Mouse (Mus musculus) megakaryocyte progenitor cell, adult 5-6 weeks (primary cell): Measurements from ENCODE around the gene Lair1. TPM values are rescaled to one million over a fixed set of nuclear protein-coding genes. Genes with fewer than 3 reads are reported as not detected.
"Not testable (repeated sequence)": the region's sequence is repeated elsewhere in the genome, so short reads cannot be mapped to it uniquely, and the experiment has no call there.

ENCODE experiments used
- ATAC-seq: replicated peaks from 2 replicates; pipeline ENCODE4 v1.8.0; 2016; ENCODE audit warnings: mild to moderate bottlenecking, moderate TSS enrichment, inconsistent platforms; ENCODE audit not compliant: poor library complexity
- total RNA-seq, 2 experiments: library from RNA; stranded (forward) in 1 of 2; stranded (reverse) in 1 of 2; fragments of 157-497, 149-512 nt in 1 of 2; fragments of 200-1000 nt in 1 of 2; gene quantifications; 2 replicates each; pipeline versions ENCODE4 v1.2.3 to v1.2.4; 2015 to 2017

The Lair1 gene
- total RNA-seq (2015) = 51.8 and 65.6 TPM in 2 replicates
- total RNA-seq (2017) = 80.4 and 95.9 TPM in 2 replicates

DNA sequence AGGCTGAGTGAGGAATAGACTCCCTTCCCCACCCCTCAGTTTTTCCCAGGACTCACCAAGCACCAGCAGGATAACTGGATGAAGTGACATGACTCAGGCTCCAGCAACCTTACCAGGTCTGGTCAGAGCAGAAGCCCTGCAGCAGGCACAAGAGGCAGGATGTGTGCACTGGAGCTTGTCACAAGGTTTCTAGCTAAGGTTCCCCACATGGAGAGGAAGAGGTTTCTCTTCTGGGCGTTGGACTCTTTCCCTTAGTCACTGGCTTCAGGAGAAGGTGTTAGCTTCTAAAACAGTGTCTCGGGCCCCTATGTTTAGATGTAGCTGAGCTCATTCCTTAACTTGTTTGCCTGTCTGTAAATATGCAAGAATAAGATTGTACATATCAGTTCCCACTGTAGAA, at the start of gene Lair1:
TSS of gene Lair1 (minus strand) at position 192 of the 400 bp plus-strand sequence.
- ATAC-seq = peak; percentile 88

DNA sequence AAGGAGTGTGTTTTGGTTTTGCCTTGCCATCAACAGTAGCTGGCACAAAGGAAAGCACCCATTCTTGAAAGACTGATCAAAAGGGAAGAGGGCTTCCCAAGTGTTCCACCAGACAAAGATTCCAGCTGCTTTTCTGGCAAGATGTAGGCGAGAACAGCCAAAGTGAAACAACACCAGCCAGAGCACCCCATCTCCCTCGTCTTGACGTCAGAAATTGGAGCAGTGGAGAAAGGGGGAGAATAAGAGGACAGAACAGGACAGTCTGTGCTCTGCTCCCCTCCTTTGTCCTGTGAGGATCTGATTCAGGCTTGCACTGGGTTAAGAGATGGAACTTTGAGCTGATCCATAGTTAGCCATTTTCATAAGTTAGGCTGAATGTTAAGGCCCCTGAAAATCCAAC, 48.8 kb upstream of the Lair1 start:
- ATAC-seq = no peak

DNA sequence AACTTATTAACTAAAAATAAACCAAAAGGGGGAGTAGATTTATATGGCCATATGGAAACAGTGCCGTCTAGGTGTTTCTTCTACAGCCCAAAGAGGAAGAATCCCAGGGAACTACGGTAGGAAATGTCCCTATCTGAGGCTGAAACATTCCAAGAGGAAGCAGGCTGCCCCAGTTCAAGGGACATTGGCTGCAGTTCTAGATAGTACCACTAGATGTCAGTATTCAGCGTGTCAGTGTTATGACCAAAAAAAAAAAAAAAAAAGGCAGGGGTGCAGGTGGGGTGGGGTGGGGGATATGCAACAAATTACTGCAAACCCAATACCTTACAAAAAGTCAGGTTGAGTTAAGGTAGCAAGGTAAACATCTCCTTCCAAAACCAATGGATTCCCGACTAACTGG, 40.4 kb upstream of the Lair1 start:
- peak; percentile 82 for ATAC-seq

DNA sequence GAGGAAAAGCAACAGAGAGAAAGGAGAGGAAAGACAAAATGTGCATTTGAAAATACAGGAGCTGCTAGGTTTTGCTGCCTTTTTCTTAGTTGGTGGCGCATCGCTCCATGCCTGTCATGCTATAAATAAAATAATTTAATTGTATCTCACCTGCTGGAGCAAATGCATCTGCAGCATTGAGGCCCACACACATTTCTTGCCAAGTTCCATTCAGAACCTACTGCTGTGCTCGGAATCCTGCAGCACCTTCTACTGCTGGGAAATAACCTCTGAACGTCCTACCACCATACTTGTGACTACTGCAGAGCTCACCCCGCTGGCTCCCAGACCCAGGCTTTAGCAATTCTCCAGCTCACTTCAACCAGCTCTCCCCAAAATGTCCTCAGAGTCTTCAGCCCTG, 38.1 kb upstream of the Lair1 start:
- ATAC-seq = no peak

DNA sequence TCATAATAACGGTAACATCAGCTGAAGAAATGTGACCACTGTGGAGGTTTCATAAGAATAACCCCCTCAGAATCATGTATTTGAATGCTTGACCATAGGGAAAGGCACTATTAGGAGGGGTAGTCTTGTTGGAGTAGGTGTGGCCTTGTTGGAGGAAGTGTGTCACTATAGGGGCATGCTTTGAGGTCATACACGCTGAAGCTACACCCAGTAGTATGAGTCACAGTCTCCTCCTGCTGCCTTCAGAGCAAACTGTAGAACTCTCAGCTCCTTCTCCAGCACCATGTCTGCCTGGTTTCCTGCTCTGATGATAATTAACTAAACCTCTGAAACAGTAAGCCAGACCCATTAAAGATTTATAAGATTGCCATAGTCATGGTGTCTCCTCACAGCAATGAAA, 35.8 kb upstream of the Lair1 start:
- peak; percentile 84 for ATAC-seq

DNA sequence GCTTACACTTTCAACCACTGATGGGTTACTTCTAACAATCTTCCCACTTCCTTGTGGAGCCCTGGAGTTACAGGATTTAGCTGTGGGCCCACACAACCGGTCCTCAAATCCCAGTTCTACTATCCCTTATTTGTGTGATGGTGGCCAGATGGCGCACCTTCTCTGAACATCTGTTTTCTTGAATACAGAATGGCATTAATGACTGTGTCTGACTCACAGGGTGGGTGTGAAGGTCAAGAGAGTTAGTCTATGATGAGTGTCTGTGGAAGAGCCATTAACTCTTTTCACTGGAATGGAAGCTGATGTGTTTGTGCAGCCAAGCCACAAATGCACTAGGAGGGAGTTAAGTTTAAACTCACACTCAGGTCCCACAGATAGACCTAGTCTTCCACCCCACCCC, 35.3 kb upstream of the Lair1 start:
- no peak for ATAC-seq

DNA sequence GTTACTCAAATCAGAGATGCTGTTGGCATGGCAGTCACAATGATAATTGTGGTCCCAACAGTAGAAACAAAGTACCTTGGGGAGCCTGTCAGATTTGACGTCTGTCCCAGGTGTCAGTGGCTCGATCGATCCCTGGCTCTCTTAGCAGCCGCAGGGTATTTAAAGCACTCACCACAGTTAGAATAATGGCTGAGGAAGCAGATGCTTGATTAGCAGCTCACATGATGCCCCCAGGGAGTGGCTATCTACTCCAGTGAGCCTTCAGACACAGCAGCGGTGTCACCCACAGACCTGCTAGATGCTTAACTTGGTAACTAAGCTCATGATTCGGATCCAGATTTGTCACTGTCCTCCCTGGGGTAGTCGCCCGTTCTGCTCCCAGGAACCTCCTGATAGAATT, 28.2 kb upstream of the Lair1 start:
- peak; percentile 49 for ATAC-seq

DNA sequence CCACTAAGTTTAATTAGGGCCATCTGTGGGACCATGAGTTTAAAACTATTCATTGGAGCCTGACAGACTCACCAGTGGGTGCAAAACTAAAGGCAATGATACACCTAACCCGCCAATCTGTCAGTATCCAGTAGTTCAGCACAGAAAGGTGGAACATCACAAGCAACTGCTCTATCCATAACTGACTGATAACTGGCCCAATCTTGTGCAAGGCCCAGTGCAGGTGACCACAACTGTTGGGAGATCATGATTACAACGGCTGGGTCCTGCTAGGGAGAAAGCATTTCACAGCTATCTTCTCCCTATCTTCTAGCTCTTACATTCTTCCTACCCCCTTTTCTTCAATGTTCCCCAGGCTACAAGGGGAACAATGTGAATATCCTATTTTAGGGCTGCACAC, 25.7 kb upstream of the Lair1 start:
- ATAC-seq = peak; percentile 51

DNA sequence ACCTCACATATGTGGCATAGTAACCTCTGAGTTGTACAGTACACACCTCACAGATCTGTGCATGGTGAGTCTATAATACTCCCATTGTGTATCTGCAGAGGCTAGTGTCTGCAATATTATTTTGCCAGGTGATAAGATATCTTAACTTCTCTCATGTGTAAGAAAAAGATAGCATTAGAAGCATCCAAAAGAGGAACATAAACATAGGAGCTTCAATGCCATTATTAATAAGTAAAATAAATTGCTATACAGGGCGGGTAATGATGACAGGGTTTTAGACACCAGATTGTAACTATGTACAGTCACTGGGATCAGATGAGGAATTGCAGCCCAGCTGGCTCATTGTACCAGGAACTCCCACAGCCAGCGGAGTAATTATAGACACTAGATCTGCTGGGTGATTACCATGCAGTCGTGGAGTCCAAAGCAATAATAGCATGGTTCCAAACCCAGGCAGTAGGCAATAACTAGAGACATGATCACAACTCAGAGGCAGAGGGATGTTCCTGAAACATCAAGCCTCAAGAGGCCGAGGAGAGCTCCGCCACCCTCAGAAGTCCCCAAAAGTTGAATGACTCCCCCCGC, 25.0 kb upstream of the Lair1 start:
- ATAC-seq = no peak

DNA sequence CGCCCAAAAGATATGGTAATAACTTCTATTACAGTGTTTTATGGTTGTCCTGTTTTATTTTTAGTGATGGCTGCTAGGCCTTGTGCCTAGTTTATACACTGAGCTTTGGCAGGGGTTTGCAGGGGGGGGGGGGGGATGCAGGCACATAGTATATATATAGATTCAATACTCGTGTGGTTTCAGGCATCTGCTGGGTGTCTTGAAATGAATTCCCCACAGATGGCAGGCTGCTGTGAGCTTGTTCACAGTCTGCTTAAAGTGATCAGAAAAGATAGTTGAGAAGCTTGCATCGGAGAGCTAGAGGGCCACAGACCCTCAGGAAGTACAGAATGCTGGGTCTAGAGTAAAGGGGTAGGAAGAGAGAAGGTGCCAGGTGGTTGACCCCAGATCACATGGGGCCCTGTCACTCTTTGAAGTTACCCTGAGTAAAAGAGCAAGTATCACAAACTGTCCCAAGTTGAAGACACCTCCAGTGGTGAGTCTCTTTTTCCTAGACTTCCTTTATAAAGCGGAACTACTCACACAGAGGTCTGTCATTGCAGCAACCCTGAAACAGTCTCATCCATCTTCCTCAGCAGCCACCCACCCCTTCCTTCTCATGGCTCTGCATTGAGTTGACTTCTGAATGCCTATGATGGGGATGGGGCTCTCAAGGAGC, 24.4 kb upstream of the Lair1 start:
- peak; percentile 43 for ATAC-seq

DNA sequence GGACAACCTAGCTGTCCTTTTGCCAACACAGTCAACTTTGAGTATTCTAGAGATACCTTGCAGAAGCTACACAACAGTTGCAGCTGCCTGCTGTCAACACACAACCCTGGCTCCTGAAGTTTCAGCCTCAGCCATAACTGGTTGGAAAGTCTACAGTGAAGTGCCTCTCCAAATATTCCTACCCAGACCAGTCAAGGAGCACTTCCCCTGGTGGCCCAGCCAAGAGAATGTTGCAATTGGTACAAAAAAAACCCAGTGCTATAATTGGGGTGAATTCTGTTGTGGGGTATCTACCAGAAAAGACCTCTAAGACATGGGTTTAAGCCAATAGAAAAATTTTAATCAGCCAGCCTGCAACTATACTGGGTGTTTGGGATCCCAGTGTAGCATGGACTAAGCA, 22.6 kb upstream of the Lair1 start:
- no peak for ATAC-seq

DNA sequence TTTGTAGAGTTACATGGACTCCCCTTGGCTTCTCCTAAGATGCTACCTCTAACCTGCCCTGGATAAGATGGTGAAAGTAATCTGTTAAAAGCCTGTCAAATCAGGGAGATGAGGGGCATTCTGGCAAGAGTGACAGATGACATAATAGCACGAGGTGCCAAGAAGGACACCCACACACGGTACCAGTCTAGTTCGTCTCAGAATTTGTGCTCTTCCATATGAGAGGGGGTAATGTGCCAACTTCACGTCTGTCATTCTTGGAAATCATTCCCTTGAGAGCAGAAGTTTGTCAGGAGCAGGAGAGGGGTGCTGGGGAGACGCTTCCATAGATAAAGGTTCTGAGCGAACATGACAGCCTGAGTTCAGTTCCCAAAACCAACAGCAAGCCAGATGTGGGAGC, 21.2 kb upstream of the Lair1 start:
- ATAC-seq = no peak

DNA sequence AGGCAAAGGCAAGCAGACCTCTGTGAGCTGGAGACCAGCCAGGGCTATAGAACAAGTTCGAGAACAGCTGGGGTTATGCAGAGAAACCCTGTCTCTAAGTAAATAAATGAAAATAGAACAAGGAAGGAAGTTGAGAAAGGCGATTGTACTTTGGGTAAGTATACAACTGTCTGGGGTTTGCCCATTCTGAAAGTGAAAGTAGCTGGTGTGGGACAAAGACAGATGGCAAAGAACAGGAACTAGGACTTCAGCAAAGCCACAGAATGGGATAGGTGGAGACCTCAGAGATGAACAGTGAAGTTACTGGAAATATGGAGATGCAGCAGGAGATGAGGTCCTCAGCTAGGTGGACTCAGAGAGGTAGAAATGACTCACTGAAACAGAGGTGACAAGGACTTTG, 19.8 kb upstream of the Lair1 start:
- peak; percentile 80 for ATAC-seq

DNA sequence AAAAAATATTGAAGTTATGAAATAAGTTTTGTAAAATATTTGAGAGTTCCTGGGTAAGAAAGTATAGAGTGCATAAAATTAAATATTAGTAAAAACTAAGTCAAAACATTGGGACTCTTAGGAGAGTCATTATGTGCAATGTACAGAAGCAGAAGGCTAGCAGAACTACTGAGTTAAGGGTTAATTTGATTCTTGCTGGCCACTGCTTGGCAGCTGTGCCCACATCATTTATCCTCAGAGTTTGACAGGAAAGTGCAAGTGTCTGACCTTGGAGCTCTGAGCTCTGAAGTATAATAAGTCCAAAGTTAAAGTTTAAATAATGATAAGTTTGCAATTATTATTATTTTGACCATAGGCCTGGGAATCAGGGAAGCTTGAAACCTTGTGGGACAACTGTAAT, 18.7 kb upstream of the Lair1 start:
- ATAC-seq = no peak

DNA sequence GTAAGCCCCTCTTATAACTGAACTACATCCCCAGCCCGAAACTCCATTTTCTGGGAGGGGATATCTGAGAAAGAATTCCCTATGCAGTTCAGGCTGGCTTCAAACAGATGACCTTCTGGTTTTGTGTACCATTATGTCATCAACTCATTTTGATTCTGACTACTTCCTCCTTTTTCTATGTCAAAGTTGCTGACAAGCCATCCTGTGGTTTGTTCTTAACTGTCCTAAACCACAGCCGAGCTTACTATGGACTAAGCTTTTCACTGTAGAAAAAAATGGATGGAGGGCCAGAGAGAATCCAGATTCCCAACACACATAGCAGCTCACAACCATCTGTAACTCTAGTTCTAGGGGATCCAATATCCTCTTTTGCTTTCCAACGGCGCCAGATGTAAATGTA, 17.5 kb upstream of the Lair1 start:
- ATAC-seq = peak; percentile 62

DNA sequence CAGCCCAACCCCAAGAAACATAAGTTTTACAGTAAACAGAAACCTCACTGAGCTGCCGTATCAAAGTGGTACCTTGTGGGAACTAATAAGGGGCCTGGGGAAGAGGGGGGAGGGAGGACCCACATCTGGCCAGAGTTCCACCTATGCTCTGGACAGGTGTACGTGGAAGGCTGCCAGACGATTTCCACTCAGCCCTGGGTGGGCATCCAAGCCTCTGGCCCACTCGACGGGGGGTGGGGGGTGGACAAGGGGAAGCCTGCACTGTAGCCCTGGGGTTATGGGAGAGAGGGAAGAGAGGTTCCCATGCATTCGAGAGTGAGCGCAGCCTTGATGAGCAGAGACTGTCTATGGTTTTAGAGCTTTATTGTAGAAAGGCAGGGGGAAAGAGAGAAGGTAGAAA, 16.5 kb upstream of the Lair1 start:
- no peak for ATAC-seq

DNA sequence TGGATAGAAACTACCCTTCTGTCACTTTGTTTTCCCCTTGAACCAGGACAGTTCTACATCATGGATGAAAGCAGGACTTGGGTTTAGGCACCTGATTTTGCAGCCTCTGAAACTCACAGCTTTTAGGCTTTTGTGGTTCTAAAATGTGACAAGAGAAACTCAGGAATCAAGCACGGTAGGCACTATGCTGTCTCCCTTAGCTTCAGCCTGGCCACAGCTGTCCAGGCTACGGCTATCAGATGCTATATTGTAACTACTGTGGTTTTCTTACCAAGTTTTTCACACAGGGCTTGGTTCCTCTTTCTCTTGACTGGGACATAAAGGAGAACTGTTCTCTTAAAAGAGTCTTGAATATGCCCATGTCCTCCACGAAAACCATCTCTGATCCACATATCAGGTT, 10.1 kb upstream of the Lair1 start:
- peak; percentile 94 for ATAC-seq

DNA sequence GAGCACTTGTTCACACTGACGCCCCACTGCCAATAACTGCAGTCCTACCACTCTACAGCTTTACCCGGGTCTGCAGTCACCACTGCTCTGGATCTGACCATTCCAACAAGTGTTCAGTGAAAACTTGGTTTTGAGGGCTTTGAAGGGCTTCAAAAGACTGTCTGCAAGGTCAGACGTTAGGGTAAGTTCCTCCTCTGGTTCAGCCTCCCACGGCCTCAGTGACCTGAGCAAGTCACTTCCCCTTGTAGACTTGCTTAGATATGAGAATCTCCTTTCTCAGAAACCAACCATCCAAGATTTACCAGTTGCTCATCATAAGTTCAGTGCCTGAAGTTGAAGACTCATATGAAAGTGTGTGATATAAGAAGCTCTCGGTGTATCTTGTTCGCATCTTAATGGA, 8.1 kb upstream of the Lair1 start:
- ATAC-seq = peak; percentile 48

DNA sequence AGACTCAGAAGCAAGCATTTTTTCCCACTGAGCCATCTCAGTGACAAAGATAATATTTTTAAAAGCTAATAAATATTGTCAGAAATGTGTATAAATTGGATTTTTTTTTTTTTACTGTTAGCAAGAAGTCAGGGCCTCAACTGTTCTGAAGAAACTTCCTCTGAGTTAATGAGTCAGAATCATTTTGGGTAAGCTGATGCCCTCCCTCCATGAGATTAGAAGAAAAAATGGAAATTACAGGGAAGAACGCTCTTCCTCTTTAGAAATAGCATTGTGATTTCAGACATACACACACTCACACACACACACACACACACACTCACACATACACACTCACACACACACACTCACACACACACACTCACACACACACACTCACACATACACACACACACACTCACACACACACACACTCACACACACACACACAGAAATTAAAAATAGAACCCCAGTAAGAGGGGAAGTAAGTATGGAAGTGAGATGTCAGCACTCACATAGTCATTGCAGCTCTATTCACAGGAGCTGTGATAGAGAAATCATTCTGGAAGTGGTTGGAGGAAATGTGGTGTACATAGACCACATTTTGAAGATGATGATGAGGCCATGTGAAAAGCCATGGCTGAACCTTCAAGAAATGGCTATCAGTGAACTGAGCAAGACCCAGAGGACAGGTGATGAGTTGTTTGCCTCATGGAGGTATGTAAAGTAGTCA, 866 bp upstream of the Lair1 start:
- peak; percentile 77 for ATAC-seq

DNA sequence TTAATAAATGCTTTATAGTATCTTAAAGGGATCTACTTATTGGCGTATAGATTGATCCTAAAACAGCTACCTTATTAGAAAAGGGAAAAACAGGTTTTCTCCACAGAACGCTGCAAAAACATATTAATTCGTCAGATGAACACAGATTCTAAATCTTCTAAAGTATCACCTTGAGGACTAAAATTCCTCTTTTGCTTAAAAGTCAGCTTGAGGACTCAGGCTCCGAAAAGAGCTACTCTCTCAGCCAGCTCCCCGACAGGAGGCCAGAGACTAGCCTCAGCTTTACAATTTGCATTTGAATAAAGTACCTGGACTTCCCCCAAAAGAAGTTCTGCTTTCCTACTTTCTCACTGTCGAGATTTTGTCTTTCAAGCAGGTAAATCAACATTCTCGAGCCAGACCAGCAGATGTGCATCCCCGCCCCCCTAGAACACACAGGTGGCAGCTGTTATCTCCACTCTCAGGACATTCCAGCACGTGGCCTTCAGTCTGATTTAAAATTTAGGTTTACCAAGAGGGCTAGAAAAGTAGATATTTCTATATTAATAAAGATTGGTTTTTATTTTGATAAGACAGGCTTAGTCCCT, 2.3 kb downstream of the Lair1 start:
- not testable (repeated sequence) for ATAC-seq

DNA sequence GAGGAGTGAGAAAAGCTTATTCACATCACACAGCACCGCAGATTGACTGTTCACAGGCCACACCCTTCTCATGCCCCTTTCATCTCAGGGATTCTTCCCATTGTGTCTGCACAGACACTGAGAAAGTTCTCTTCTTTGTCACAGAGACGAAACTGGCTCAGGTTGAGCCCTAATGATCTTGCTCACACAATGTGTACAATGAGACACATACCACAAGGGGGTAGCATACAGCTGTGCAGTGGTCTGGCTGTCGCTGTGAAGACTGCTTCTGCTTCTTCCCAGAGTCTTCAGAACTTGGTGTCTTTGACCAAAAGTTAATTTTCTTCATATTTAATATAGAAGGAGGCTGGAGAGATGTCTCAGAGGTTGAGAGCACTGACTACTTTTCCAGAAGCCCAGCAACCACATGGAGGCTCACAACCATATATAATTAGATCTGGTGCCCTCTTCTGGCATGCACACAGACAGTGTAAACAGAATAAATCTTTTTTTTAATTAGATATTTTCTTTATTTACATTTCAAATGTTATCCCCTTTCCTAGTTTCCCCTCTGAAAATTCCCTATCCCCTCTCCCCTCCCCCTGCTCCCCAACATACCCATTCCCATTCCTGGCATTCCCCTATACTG, 36.1 kb downstream of the Lair1 start:
- peak; percentile 99 for ATAC-seq

DNA sequence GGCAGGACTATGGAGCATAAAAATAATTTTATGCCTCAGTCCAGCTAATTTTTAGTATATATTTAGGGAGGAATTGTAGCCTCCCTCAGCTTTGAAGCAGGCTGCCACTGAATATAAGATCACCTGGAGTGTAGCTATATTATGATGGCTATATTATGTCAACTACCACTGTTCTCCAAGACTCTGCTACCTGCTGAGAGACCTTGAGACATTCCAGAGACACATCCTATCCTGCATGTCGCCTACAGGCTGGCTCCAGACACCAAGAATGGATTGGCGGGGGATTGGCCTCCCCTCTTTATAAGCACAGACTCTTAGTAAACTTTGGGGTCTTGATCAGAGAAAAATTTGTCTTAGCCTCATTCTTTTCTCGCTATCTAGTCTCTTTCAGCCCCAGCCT, 58.4 kb downstream of the Lair1 start:
- not testable (repeated sequence) for ATAC-seq
